Mouse (Mus musculus): Measurements from ENCODE around the gene Lmx1a.

The Lmx1a gene

DNA sequence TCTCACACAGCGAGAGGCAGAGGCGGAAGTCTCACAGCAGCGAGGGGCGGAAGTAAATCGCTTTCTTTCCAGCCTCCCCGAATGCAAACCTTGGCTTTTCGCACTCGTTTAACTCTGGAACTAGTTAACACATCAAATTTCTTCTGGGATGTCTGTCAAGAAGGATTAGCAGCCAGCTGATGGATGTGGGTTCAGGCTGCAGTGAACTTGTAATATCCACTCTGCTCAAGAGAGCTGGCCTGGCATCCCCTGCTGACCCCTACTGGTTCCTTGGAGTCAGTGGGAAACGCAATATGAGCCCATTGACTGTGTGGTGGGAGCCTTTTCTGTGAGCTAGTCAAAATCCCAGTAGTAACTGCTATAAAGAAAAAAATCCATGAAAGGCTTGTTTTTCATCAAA, 199.8 kb downstream of the Lmx1a start:
- no peak for DNase-seq (ENCODE audit: low spot score)

GRCm38 (mm10) chr1:167896234-167896633, 207.2 kb downstream of the Lmx1a start:
- DNase-seq (ENCODE audit: low spot score): no peak

Data from MN1 (cell line).